Mouse (Mus musculus): ENCODE measurements around the gene Gm5891. TPM values are rescaled to one million over a fixed set of nuclear protein-coding genes. Genes with fewer than 3 reads are reported as not detected.

Gm5891 gene
- not detected in 2 replicates for polyA plus RNA-seq (2012; ENCODE audit: low replicate concordance)

DNA sequence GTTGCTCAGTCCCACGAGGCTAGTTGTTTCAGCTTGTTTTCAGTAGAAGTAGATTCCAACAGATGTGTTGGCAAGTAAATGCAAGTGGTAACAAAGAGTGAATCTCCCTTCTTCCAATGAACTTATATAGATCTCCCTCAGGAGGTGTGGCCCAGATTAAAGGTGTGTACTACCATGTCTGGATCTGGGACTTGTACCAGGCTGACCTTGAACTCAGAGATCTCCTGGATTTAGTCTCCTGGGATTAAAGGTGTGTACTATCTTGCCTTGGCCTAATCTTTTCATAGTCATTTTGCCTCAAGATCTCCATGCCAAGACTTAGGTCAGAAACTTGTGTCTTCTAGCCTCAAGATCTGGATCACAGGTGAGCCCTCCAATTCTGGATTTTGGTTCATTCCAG lies at the start of gene Gm5891:
TSS of gene Gm5891 (minus strand) at position 101 of the 400 bp plus-strand sequence.

Other genes starting within 250 kb of the Gm5891 start
- not detected in 2 replicates for gene Gm4175, start 159.8 kb downstream of the Gm5891 start, polyA plus RNA-seq (2012; ENCODE audit: low replicate concordance)
- not detected in 2 replicates for gene Gm4177, start 124.6 kb downstream of the Gm5891 start, polyA plus RNA-seq (2012; ENCODE audit: low replicate concordance)
- not detected in 2 replicates for gene Vmn1r135, start 88.9 kb downstream of the Gm5891 start, polyA plus RNA-seq (2012; ENCODE audit: low replicate concordance)
- gene Gm5725, start 77.0 kb downstream of the Gm5891 start, polyA plus RNA-seq (2012; ENCODE audit: low replicate concordance): not detected in 2 replicates
- not detected in 2 replicates for gene Vmn1r137, start 73.3 kb upstream of the Gm5891 start, polyA plus RNA-seq (2012; ENCODE audit: low replicate concordance)
- gene Vmn1r138, start 107.6 kb upstream of the Gm5891 start, polyA plus RNA-seq (2012; ENCODE audit: low replicate concordance): not detected in 2 replicates
- not detected in 2 replicates for gene Gm6176, start 135.0 kb upstream of the Gm5891 start, polyA plus RNA-seq (2012; ENCODE audit: low replicate concordance)
- not detected in 2 replicates for gene Vmn1r139, start 147.8 kb upstream of the Gm5891 start, polyA plus RNA-seq (2012; ENCODE audit: low replicate concordance)
- gene Gm16451, start 197.0 kb upstream of the Gm5891 start, polyA plus RNA-seq (2012; ENCODE audit: low replicate concordance): not detected in 2 replicates
- gene Gm10666, start 213.4 kb upstream of the Gm5891 start, polyA plus RNA-seq (2012; ENCODE audit: low replicate concordance): not detected in 2 replicates
- gene Vmn1r142, start 242.7 kb upstream of the Gm5891 start, polyA plus RNA-seq (2012; ENCODE audit: low replicate concordance): not detected in 2 replicates